25 mouse cellular contexts compared by ENCODE assay signal in the genomic region with DNA sequence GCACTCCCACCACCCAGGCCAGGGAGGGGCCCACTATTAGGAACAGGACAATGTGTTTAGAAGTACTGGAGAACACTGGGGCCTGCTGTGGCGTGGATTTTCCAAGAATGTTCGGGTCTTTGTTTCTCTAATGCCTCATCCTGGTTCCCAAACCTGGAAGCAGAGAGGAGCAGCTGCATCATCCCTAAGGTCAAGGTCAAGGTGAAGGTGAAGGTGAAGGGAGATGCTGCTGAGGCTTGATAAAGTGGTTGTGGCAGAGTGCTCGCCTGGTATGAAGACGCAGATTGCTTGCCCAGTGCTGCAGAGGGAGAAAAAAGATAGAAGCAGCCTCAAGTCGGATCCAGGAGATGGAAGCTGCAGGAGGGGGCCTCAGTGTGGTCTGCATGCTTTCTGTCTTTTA. TPM values are rescaled to one million over a fixed set of nuclear protein-coding genes. Genes with fewer than 3 reads are reported as not detected.
DNase-seq lines count a peak whose midpoint lies in the region; ATAC-seq lines count a peak whose summit lies in the region.
"Had no signal": no experiment of that assay in that cellular context is flagged by ENCODE, and none has a peak within 500 bp of the region (broad histone marks: within the 10 kb centered on the region; RNA-seq: fewer than 3 reads in every experiment).

No protein-coding gene starts in this region.

- 88% methylated on average over 5 of the region's 5 CpGs for WGBS in midbrain, embryonic 11.5 days
- 87% methylated on average over 5 of the region's 5 CpGs for WGBS in midbrain, embryonic 16.5 days
- 87% methylated on average over 5 of the region's 5 CpGs for WGBS in hindbrain, embryonic 14.5 days

- peak; percentile 53 for DNase-seq in midbrain, embryonic 11.5 days (ENCODE audit: low spot score, missing footprints)
- DNase-seq in ES-CJ7 (ENCODE audit: low read depth, low spot score) = peak; percentile 63
- DNase-seq in R1 (ENCODE audit: low read depth, low spot score) = peak; percentile 71
- DNase-seq in ZHBTc4 (ENCODE audit: low read depth, low spot score) = peak; percentile 57
- DNase-seq in hindbrain, embryonic 14.5 days (ENCODE audit: low spot score) = no peak
- no peak for DNase-seq in frontal cortex, postnatal 36 days (ENCODE audit: low spot score in 2 of 2)
- no peak for DNase-seq in kidney, postnatal 25 days
- DNase-seq: adrenal gland, adult 2 months; adrenal gland, adult 8-10 months; adrenal gland, postnatal 10 days; adrenal gland, postnatal 14 days; adrenal gland, postnatal 25 days; adrenal gland, postnatal 36 days; B cell, adult 2 months; cerebellum, adult 11 months; cerebellum, adult 11-12 months; cerebellum, adult 18-20 months; cerebellum, adult 2 months; cerebellum, adult 8-10 months had no signal

- H3K4me1 ChIP-seq in midbrain, embryonic 11.5 days (ENCODE audit: control insufficient read depth, insufficient read depth, low read length) = no peaks in the 10 kb centered on the region
- no peaks in the 10 kb centered on the region for H3K4me1 ChIP-seq in midbrain, embryonic 16.5 days (ENCODE audit: control insufficient read depth, insufficient read depth, low read length)
- no peaks in the 10 kb centered on the region for H3K4me1 ChIP-seq in hindbrain, embryonic 14.5 days (replicated peaks; ENCODE audit: control insufficient read depth, insufficient read depth, low read length)

- H3K27ac ChIP-seq in midbrain, embryonic 11.5 days (ENCODE audit: low read depth, low read length) = no peak overlapping the region
- H3K27ac ChIP-seq in midbrain, embryonic 16.5 days (ENCODE audit: low read length) = no peak overlapping the region
- no peak overlapping the region for H3K27ac ChIP-seq in hindbrain, embryonic 14.5 days

- no peak overlapping the region for H3K4me2 ChIP-seq in midbrain, embryonic 11.5 days
- H3K4me2 ChIP-seq in midbrain, embryonic 16.5 days (ENCODE audit: low read length) = no peak overlapping the region
- H3K4me2 ChIP-seq in hindbrain, embryonic 14.5 days (replicated peaks) = no peak overlapping the region

- H3K36me3 ChIP-seq in midbrain, embryonic 11.5 days (ENCODE audit: control insufficient read depth, insufficient read depth, low read length) = no peaks in the 10 kb centered on the region
- no peaks in the 10 kb centered on the region for H3K36me3 ChIP-seq in midbrain, embryonic 16.5 days (ENCODE audit: control insufficient read depth, insufficient read depth, low read length)
- H3K36me3 ChIP-seq in hindbrain, embryonic 14.5 days (replicated peaks; ENCODE audit: control insufficient read depth, insufficient read depth) = no peaks in the 10 kb centered on the region
- H3K36me3 ChIP-seq: G1E had no signal

- no peak for ATAC-seq in midbrain, embryonic 11.5 days (ENCODE audit: low FRiP score)
- no peak for ATAC-seq in midbrain, embryonic 16.5 days
- ATAC-seq in hindbrain, embryonic 14.5 days (ENCODE audit: low FRiP score) = no peak
- ATAC-seq: activated CD4-positive, CD25-positive, alpha-beta regulatory T cell, adult 4 months; CD4-positive, CD25-positive, alpha-beta regulatory T cell, adult 4 months; Patski had no signal

- H3K9ac ChIP-seq in midbrain, embryonic 11.5 days (ENCODE audit: low read length) = no peak overlapping the region
- no peak overlapping the region for H3K9ac ChIP-seq in midbrain, embryonic 16.5 days (ENCODE audit: low read depth, low read length)
- no peak overlapping the region for H3K9ac ChIP-seq in hindbrain, embryonic 14.5 days

- no peaks in the 10 kb centered on the region for H3K27me3 ChIP-seq in midbrain, embryonic 11.5 days (ENCODE audit: control insufficient read depth, insufficient read depth, low read length)
- H3K27me3 ChIP-seq in midbrain, embryonic 16.5 days (ENCODE audit: control insufficient read depth, insufficient read depth, low read depth, low read length) = no peaks in the 10 kb centered on the region
- no peaks in the 10 kb centered on the region for H3K27me3 ChIP-seq in hindbrain, embryonic 14.5 days (ENCODE audit: control insufficient read depth, insufficient read depth, low read length)
- H3K27me3 ChIP-seq: Patski had no signal

- no peak overlapping the region for H3K4me3 ChIP-seq in midbrain, embryonic 11.5 days (ENCODE audit: low read depth, low read length)
- H3K4me3 ChIP-seq in midbrain, embryonic 16.5 days (ENCODE audit: low read depth, low read length) = no peak overlapping the region
- no peak overlapping the region for H3K4me3 ChIP-seq in hindbrain, embryonic 14.5 days (replicated peaks; ENCODE audit: low read length)

- H3K9me3 ChIP-seq in midbrain, embryonic 11.5 days (ENCODE audit: control insufficient read depth, low read length) = no peaks in the 10 kb centered on the region
- no peaks in the 10 kb centered on the region for H3K9me3 ChIP-seq in midbrain, embryonic 16.5 days (replicated peaks; ENCODE audit: control insufficient read depth, low read length, poor library complexity, severe bottlenecking)
- H3K9me3 ChIP-seq in hindbrain, embryonic 14.5 days (ENCODE audit: control insufficient read depth, low read length) = no peaks in the 10 kb centered on the region
- H3K9me3 ChIP-seq: G1E had no signal

RNA-seq across cellular contexts. Expression of a gene that starts 16.0 kb away (rescaled TPM):
- polyA plus RNA-seq in midbrain, embryonic 11.5 days (2014; fragmentation: Nextera tagmentation; extraction: Ambion mirVana) = 1.7 and 2.0 TPM in 2 replicates
- 4.4 and 4.8 TPM in 2 replicates for polyA plus RNA-seq in midbrain, embryonic 16.5 days (2015; fragmentation: Nextera tagmentation; extraction: Ambion mirVana)
- polyA plus RNA-seq in hindbrain, embryonic 14.5 days (2014; fragmentation: Nextera tagmentation; extraction: Ambion mirVana) = 5.2 and 6.4 TPM in 2 replicates
- polyA plus RNA-seq: activated CD4-positive, CD25-positive, alpha-beta regulatory T cell, adult 4 months; CD4-positive, CD25-positive, alpha-beta regulatory T cell, adult 4 months; G1E had no signal

RNA-seq across cellular contexts. Expression of a gene that starts 25.7 kb away (rescaled TPM):
- 21.6 and 22.4 TPM in 2 replicates for polyA plus RNA-seq in midbrain, embryonic 11.5 days (2014; fragmentation: Nextera tagmentation; extraction: Ambion mirVana)
- 95.4 and 103 TPM in 2 replicates for polyA plus RNA-seq in midbrain, embryonic 16.5 days (2015; fragmentation: Nextera tagmentation; extraction: Ambion mirVana)
- 53.4 and 57.4 TPM in 2 replicates for polyA plus RNA-seq in hindbrain, embryonic 14.5 days (2014; fragmentation: Nextera tagmentation; extraction: Ambion mirVana)

RNA-seq across cellular contexts. Expression of a gene that starts 44.5 kb away (rescaled TPM):
- polyA plus RNA-seq in midbrain, embryonic 11.5 days (2014; fragmentation: Nextera tagmentation; extraction: Ambion mirVana) = 0.14 TPM in 1 of 2 replicates, not detected in the other
- 11.5 and 15.9 TPM in 2 replicates for polyA plus RNA-seq in midbrain, embryonic 16.5 days (2015; fragmentation: Nextera tagmentation; extraction: Ambion mirVana)
- polyA plus RNA-seq in hindbrain, embryonic 14.5 days (2014; fragmentation: Nextera tagmentation; extraction: Ambion mirVana) = 8.8 and 13.6 TPM in 2 replicates
- polyA plus RNA-seq: activated CD4-positive, CD25-positive, alpha-beta regulatory T cell, adult 4 months; C2C12; CD4-positive, CD25-positive, alpha-beta regulatory T cell, adult 4 months; G1E; Patski had no signal

RNA-seq across cellular contexts. Expression of a gene that starts 47.3 kb away (rescaled TPM):
- 209 and 219 TPM in 2 replicates for polyA plus RNA-seq in midbrain, embryonic 11.5 days (2014; fragmentation: Nextera tagmentation; extraction: Ambion mirVana)
- polyA plus RNA-seq in midbrain, embryonic 16.5 days (2015; fragmentation: Nextera tagmentation; extraction: Ambion mirVana) = 201 and 208 TPM in 2 replicates
- 197 and 208 TPM in 2 replicates for polyA plus RNA-seq in hindbrain, embryonic 14.5 days (2014; fragmentation: Nextera tagmentation; extraction: Ambion mirVana)

Comparison
In these comparisons a context has a peak if more than half of its experiments do, and no peak if none do; other contexts are left out.
1. DNase-seq: peak in midbrain, embryonic 11.5 days (single experiment), ES-CJ7 (single experiment), R1 (single experiment) and ZHBTc4 (single experiment); none in hindbrain, embryonic 14.5 days (single experiment), frontal cortex, postnatal 36 days (0 of 2) and kidney, postnatal 25 days (0 of 2).